Mouse (Mus musculus) B cell, adult 2 months (primary cell): Measurements from ENCODE around the gene Arhgef18.
A peak's percentile ranks its signal among the peaks of the same experiment; 100 is the strongest.

Experiments
- DNase-seq, 2 experiments: peaks; one replicate each; pipeline ENCODE4 v3.0.0; 2022

Gene Arhgef18

GRCm38 (mm10) chr8:3392771-3393710 is at the start of gene Arhgef18:
Arhgef18 (plus strand) TSS chr8:3393006.
- DNase-seq, result peak; percentile 5 to 10

GRCm38 (mm10) chr8:3345337-3345736 is 47.5 kb upstream of the Arhgef18 start:
- no peak for DNase-seq

GRCm38 (mm10) chr8:3346691-3347413 is 46.0 kb upstream of the Arhgef18 start:
- DNase-seq, result no peak

- peak; percentile 39 to 45 for DNase-seq
Observed at GRCm38 (mm10) chr8:3348142-3348823, 44.5 kb upstream of the Arhgef18 start.

GRCm38 (mm10) chr8:3350747-3351146 is 42.1 kb upstream of the Arhgef18 start:
- DNase-seq, result no peak

GRCm38 (mm10) chr8:3352715-3353114 is 40.1 kb upstream of the Arhgef18 start:
- no peak for DNase-seq

GRCm38 (mm10) chr8:3353189-3353810 is 39.5 kb upstream of the Arhgef18 start, which contains the start of gene A430078G23Rik:
A430078G23Rik (plus strand) TSS chr8:3353415.
- DNase-seq, result peak; percentile 83 to 86

GRCm38 (mm10) chr8:3353811-3354442 is 38.9 kb upstream of the Arhgef18 start:
- peak in 1 of 2 experiments; percentile 43 for DNase-seq

- peak; percentile 69 for DNase-seq
Observed at GRCm38 (mm10) chr8:3354443-3354812, 38.4 kb upstream of the Arhgef18 start.

- DNase-seq, result peak; percentile 80 to 82
Observed at GRCm38 (mm10) chr8:3355586-3355985, 37.2 kb upstream of the Arhgef18 start.

- peak; percentile 89 to 90 for DNase-seq
Observed at GRCm38 (mm10) chr8:3358060-3358459, 34.7 kb upstream of the Arhgef18 start.

GRCm38 (mm10) chr8:3367086-3367485 is 25.7 kb upstream of the Arhgef18 start:
- no peak for DNase-seq

GRCm38 (mm10) chr8:3368091-3368490 is 24.7 kb upstream of the Arhgef18 start:
- peak; percentile 23 to 30 for DNase-seq

GRCm38 (mm10) chr8:3375748-3376147 is 17.1 kb upstream of the Arhgef18 start:
- DNase-seq, result peak; percentile 54 to 60

- no peak for DNase-seq
Observed at GRCm38 (mm10) chr8:3376641-3377274, 16.0 kb upstream of the Arhgef18 start.

- DNase-seq, result peak; percentile 75 to 77
Observed at GRCm38 (mm10) chr8:3387286-3387685, 5.5 kb upstream of the Arhgef18 start.

- no peak for DNase-seq
Observed at GRCm38 (mm10) chr8:3388591-3389338, 4.0 kb upstream of the Arhgef18 start.

GRCm38 (mm10) chr8:3389506-3389905 is 3.3 kb upstream of the Arhgef18 start:
- DNase-seq, result no peak

- DNase-seq, result no peak
Observed at GRCm38 (mm10) chr8:3392293-3392692, 513 bp upstream of the Arhgef18 start.

- DNase-seq, result no peak
Observed at GRCm38 (mm10) chr8:3394600-3394999, 1.8 kb downstream of the Arhgef18 start.

GRCm38 (mm10) chr8:3395246-3395645 is 2.4 kb downstream of the Arhgef18 start:
- no peak for DNase-seq
